Mouse (Mus musculus): Measurements from ENCODE around the gene Adarb2. TPM values are rescaled to one million over a fixed set of nuclear protein-coding genes. Genes with fewer than 3 reads are reported as not detected.

The Adarb2 gene
- polyA plus RNA-seq, 1 experiment: not detected

GRCm38 (mm10) chr13:8467591-8468366 is 265.1 kb downstream of the Adarb2 start:
- 42% methylated on average over 12 of the region's 12 CpGs for WGBS
- H3K27ac ChIP-seq (ENCODE audit: insufficient read depth, low read depth, low read length): no peak overlapping the region
- H3K4me3 ChIP-seq (ENCODE audit: insufficient read depth, low read depth, low read length): no peak overlapping the region
- no peak for TF ChIP-seq CTCF (IDR thresholded peaks at IDR 0.05; ENCODE audit: insufficient read depth, low read depth, low read length)
- no peak for TF ChIP-seq POLR2A (IDR thresholded peaks at IDR 0.05; ENCODE audit: insufficient read depth, low read depth, low read length)
- no peaks in the 10 kb centered on the region for H3K4me1 ChIP-seq (ENCODE audit: control insufficient read depth, insufficient read depth, low read length)

- 63% methylated on average over 3 of the region's 3 CpGs for WGBS
- no peak overlapping the region for H3K27ac ChIP-seq (ENCODE audit: insufficient read depth, low read depth, low read length)
- no peak overlapping the region for H3K4me3 ChIP-seq (ENCODE audit: insufficient read depth, low read depth, low read length)
- 0 out of 2 replicates have a peak, but pooled peaks cover 2% of the 10 kb centered on the region for H3K4me1 ChIP-seq (ENCODE audit: control insufficient read depth, insufficient read depth, low read length)
- TF ChIP-seq POLR2A (IDR thresholded peaks at IDR 0.05; ENCODE audit: insufficient read depth, low read depth, low read length): no peak
- no peak for TF ChIP-seq CTCF (IDR thresholded peaks at IDR 0.05; ENCODE audit: insufficient read depth, low read depth, low read length)
Measured at GRCm38 (mm10) chr13:8476237-8476636, 273.6 kb downstream of the Adarb2 start.

- H3K4me1 ChIP-seq (ENCODE audit: control insufficient read depth, insufficient read depth, low read length): 0 out of 2 replicates have a peak, but pooled peaks cover 2% of the 10 kb centered on the region
- 89% methylated on average over 1 of the region's 1 CpGs for WGBS
- H3K27ac ChIP-seq (ENCODE audit: insufficient read depth, low read depth, low read length): no peak overlapping the region
- no peak for TF ChIP-seq POLR2A (IDR thresholded peaks at IDR 0.05; ENCODE audit: insufficient read depth, low read depth, low read length)
- TF ChIP-seq CTCF (IDR thresholded peaks at IDR 0.05; ENCODE audit: insufficient read depth, low read depth, low read length): no peak
- no peak overlapping the region for H3K4me3 ChIP-seq (ENCODE audit: insufficient read depth, low read depth, low read length)
Measured at GRCm38 (mm10) chr13:8478731-8479130, 276.1 kb downstream of the Adarb2 start.

- no peak overlapping the region for H3K4me3 ChIP-seq (ENCODE audit: insufficient read depth, low read depth, low read length)
- peaks cover 4% of the 10 kb centered on the region for H3K4me1 ChIP-seq (ENCODE audit: control insufficient read depth, insufficient read depth, low read length)
- TF ChIP-seq CTCF (IDR thresholded peaks at IDR 0.05; ENCODE audit: insufficient read depth, low read depth, low read length): no peak
- TF ChIP-seq POLR2A (IDR thresholded peaks at IDR 0.05; ENCODE audit: insufficient read depth, low read depth, low read length): no peak
- H3K27ac ChIP-seq (ENCODE audit: insufficient read depth, low read depth, low read length): no peak overlapping the region
Measured at GRCm38 (mm10) chr13:8479970-8480369, 277.3 kb downstream of the Adarb2 start.

GRCm38 (mm10) chr13:8481347-8481746 is 278.7 kb downstream of the Adarb2 start:
- Histone ChIP-seq H3K4me1 (ENCODE audit: control insufficient read depth, insufficient read depth, low read length) (peaks cover 2% of the 10 kb centered on the region), H3K27ac (ENCODE audit: insufficient read depth, low read depth, low read length) (no peak overlapping the region), H3K4me3 (ENCODE audit: insufficient read depth, low read depth, low read length) (no peak overlapping the region)
- WGBS: 46% methylated on average over 3 of the region's 3 CpGs
- no peak for TF ChIP-seq CTCF (IDR thresholded peaks at IDR 0.05; ENCODE audit: insufficient read depth, low read depth, low read length)
- TF ChIP-seq POLR2A (IDR thresholded peaks at IDR 0.05; ENCODE audit: insufficient read depth, low read depth, low read length): no peak

- peak overlapping the region; percentile 97 for H3K27ac ChIP-seq (ENCODE audit: insufficient read depth, low read depth, low read length)
- H3K4me1 ChIP-seq (ENCODE audit: control insufficient read depth, insufficient read depth, low read length): peaks cover 6% of the 10 kb centered on the region
- H3K4me3 ChIP-seq (ENCODE audit: insufficient read depth, low read depth, low read length): no peak overlapping the region
- TF ChIP-seq POLR2A (IDR thresholded peaks at IDR 0.05; ENCODE audit: insufficient read depth, low read depth, low read length) (no peak), CTCF (IDR thresholded peaks at IDR 0.05; ENCODE audit: insufficient read depth, low read depth, low read length) (no peak)
- 8% methylated on average over 4 of the region's 4 CpGs for WGBS
Measured at GRCm38 (mm10) chr13:8484592-8485272, 282.1 kb downstream of the Adarb2 start.

GRCm38 (mm10) chr13:8487756-8488434 is 285.2 kb downstream of the Adarb2 start:
- no peak for TF ChIP-seq POLR2A (IDR thresholded peaks at IDR 0.05; ENCODE audit: insufficient read depth, low read depth, low read length)
- TF ChIP-seq CTCF (IDR thresholded peaks at IDR 0.05; ENCODE audit: insufficient read depth, low read depth, low read length): no peak
- WGBS: 93% methylated on average over 5 of the region's 5 CpGs
- Histone ChIP-seq H3K4me1 (ENCODE audit: control insufficient read depth, insufficient read depth, low read length) (peaks cover 6% of the 10 kb centered on the region), H3K4me3 (ENCODE audit: insufficient read depth, low read depth, low read length) (no peak overlapping the region), H3K27ac (ENCODE audit: insufficient read depth, low read depth, low read length) (no peak overlapping the region)

- WGBS: 85% methylated on average over 5 of the region's 5 CpGs
- H3K4me1 ChIP-seq (ENCODE audit: control insufficient read depth, insufficient read depth, low read length): no peaks in the 10 kb centered on the region
- no peak overlapping the region for H3K4me3 ChIP-seq (ENCODE audit: insufficient read depth, low read depth, low read length)
- TF ChIP-seq CTCF (IDR thresholded peaks at IDR 0.05; ENCODE audit: insufficient read depth, low read depth, low read length): no peak
- no peak for TF ChIP-seq POLR2A (IDR thresholded peaks at IDR 0.05; ENCODE audit: insufficient read depth, low read depth, low read length)
- no peak overlapping the region for H3K27ac ChIP-seq (ENCODE audit: insufficient read depth, low read depth, low read length)
Measured at GRCm38 (mm10) chr13:8493363-8493762, 290.7 kb downstream of the Adarb2 start.

GRCm38 (mm10) chr13:8499551-8499950 is 296.9 kb downstream of the Adarb2 start:
- 68% methylated on average over 5 of the region's 5 CpGs for WGBS
- no peak for TF ChIP-seq CTCF (IDR thresholded peaks at IDR 0.05; ENCODE audit: insufficient read depth, low read depth, low read length)
- no peak for TF ChIP-seq POLR2A (IDR thresholded peaks at IDR 0.05; ENCODE audit: insufficient read depth, low read depth, low read length)
- Histone ChIP-seq H3K4me1 (ENCODE audit: control insufficient read depth, insufficient read depth, low read length) (peaks cover 2% of the 10 kb centered on the region; the same call in 1 of the 2 replicates), H3K4me3 (ENCODE audit: insufficient read depth, low read depth, low read length) (no peak overlapping the region), H3K27ac (ENCODE audit: insufficient read depth, low read depth, low read length) (no peak overlapping the region)

Measured in olfactory bulb, adult 2 months (tissue).